Mouse (Mus musculus): Measurements from ENCODE around the gene Gm45021.

Gene Gm45021

GRCm38 (mm10) chr6:48627511-48627924, 38.1 kb downstream of the Gm45021 start:
- ChIA-PET POLR2A (interaction anchor here in 3 of 4 experiments (0.6 to 1.6 kb wide), 7 partner anchors 9 to 232 kb away, joined by 3 to 4 read pairs (median 3); partner anchors contain the start of gene Atp6v0e2 (in 1 of the 3)), CTCF (interaction anchor here in 2 of 4 experiments (0.6 to 1.4 kb wide), 4 partner anchors 18 to 557 kb away, joined by 3 to 5 read pairs (median 4); no protein-coding TSS in a partner anchor)

DNA sequence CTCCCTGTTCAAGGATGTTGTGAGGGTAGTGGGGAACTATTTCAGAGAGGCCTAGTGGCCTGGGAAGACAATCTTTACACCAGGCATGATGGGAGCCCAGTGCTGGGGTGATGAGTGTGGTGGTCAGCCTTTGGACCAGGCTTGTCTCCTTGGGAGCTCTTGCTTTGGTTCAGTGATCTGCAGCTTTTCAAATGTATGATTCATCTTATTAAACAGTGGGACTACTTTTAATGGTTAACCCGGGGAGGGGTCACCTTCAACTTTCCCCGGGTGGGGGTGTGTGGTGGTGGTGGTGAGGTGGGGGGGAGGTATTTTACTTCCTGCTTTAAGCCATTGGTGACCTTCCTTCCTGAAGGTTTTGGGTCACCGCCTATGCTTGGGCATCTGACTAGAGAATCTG, 39.0 kb downstream of the Gm45021 start:
- ChIA-PET POLR2A (interaction anchor here in 2 of 4 experiments (0.6 to 1.6 kb wide), 4 partner anchors 8 to 32 kb away, joined by 3 to 5 read pairs (median 3); no protein-coding TSS in a partner anchor), CTCF (no interaction called here)

- CTCF ChIA-PET, result interaction anchor here in 2 of 4 experiments (0.5 to 1.8 kb wide), 2 partner anchors 17 to 232 kb away, joined by 4 to 5 read pairs; no protein-coding TSS in a partner anchor
- POLR2A ChIA-PET, result interaction anchor here in 3 of 4 experiments (0.8 to 1.8 kb wide), 6 partner anchors 8 to 74 kb away, joined by 3 to 7 read pairs (median 4); partner anchors contain the start of genes Gimap8 (in 1 of the 3) and Lrrc61 (in 1 of the 3)
These were observed 39.6 kb downstream of the Gm45021 start for GRCm38 (mm10) chr6:48628808-48629660.

DNA sequence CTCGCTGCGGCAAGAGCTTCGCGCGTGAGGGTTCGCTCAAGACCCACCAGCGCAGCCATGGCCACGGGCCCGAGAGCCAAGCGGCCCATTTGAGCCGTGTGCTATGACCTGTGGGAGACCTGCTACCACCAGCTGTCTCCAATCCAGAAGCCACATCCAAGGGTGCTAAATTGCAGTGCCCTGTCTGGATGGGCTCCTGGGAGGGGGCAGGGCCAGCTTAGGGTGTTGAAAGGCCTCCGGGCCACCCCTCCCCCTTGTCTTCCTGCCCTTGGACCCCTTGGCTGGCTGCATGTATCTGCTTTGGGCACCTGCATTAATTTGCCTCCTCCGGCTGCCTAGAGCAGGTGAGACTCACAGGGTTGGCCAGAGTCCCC, 40.2 kb downstream of the Gm45021 start:
- ChIA-PET POLR2A (interaction anchor here in 1 of 4 experiments (1.0 to 1.8 kb wide), 3 partner anchors 9 to 75 kb away, joined by 3 to 6 read pairs (median 4); partner anchors contain the start of gene Lrrc61), CTCF (interaction anchor here in 2 of 4 experiments (0.5 to 1.8 kb wide), 2 partner anchors 16 to 231 kb away, joined by 4 to 5 read pairs; no protein-coding TSS in a partner anchor)

- CTCF ChIA-PET, result interaction anchor here in 1 of 4 experiments (1.8 kb wide), 1 partner anchor 15 kb away, joined by 5 read pairs; no protein-coding TSS in a partner anchor
- POLR2A ChIA-PET, result no interaction called here
These were observed 41.4 kb downstream of the Gm45021 start for GRCm38 (mm10) chr6:48630831-48631230.

GRCm38 (mm10) chr6:48635105-48635504, 45.7 kb downstream of the Gm45021 start:
- ChIA-PET POLR2A (interaction anchor here in 1 of 4 experiments (0.7 kb wide), 1 partner anchor 147 kb away, joined by 3 read pairs; no protein-coding TSS in a partner anchor), CTCF (interaction anchor here in 1 of 4 experiments (2.6 kb wide), 1 partner anchor 11 kb away, joined by 8 read pairs; no protein-coding TSS in a partner anchor)

- ChIA-PET CTCF (interaction anchor here in 2 of 4 experiments (2.5 to 2.6 kb wide), 2 partner anchors 9 to 10 kb away, joined by 8 to 16 read pairs; partner anchors contain the start of gene Gimap8 (in 1 of the 2)), POLR2A (no interaction called here)
These were observed 47.1 kb downstream of the Gm45021 start for GRCm38 (mm10) chr6:48636515-48636914.

GRCm38 (mm10) chr6:48637811-48638500, 48.5 kb downstream of the Gm45021 start:
- CTCF ChIA-PET, result interaction anchor here in 2 of 4 experiments (2.5 to 2.6 kb wide), 2 partner anchors 8 kb away, joined by 8 to 16 read pairs; partner anchors contain the start of gene Gimap8 (in 1 of the 2)
- POLR2A ChIA-PET, result interaction anchor here in 1 of 4 experiments (1.3 kb wide), 1 partner anchor 11 kb away, joined by 3 read pairs; the partner anchor contains the start of gene AI854703

DNA sequence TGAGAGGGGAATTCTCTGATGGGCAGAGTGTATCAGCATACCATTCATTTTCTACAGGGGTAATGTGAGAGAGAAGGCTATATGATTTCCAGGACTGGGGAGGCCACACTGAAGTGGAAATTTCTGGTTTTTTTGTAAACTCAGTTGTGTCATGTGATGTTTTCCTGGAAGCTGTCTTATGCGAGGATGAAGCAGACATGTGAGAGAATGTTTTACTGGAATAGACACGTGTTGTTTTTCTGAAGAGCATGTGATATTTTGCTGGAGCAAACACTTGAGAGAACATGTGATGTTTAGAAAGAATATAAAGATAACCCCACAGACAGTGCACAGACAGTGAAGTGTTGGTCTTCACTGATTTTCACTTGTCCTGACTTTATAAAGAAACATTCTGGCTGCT, 49.1 kb downstream of the Gm45021 start:
- POLR2A ChIA-PET, result interaction anchor here in 1 of 4 experiments (1.3 kb wide), 1 partner anchor 12 kb away, joined by 3 read pairs; the partner anchor contains the start of gene AI854703
- CTCF ChIA-PET, result no interaction called here

GRCm38 (mm10) chr6:48641391-48641790, 52.0 kb downstream of the Gm45021 start:
- CTCF ChIA-PET, result interaction anchor here in 1 of 4 experiments (1.2 kb wide), 1 partner anchor 314 kb away, joined by 3 read pairs; no protein-coding TSS in a partner anchor
- POLR2A ChIA-PET, result no interaction called here

DNA sequence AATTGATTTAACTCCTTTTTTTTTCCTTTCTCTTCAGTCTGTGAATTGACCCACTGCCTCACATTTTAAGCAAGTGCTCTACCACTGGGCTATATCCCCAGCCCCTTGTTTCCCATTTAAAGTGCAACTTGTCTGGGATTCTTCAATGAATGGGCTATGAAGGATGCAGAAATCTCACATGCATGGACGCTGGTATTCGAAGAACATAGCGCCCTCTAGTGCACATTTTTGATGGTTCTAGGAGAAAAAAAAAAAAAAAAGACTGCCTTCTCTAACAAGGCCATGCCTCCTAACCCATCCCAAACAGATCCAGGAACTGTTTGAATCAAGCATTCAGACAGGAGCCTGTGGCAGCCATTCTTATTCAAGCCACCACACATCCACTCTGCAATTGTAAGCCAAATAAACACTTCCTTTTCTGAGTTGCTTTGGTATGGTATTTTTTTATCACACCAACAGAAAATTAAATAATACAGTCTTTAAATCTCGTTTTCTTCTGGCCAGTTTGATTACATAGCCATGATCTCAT, 53.4 kb downstream of the Gm45021 start:
- ChIA-PET CTCF (interaction anchor here in 3 of 4 experiments (0.6 to 0.7 kb wide), 3 partner anchors 172 to 352 kb away, joined by 3 to 6 read pairs (median 3); no protein-coding TSS in a partner anchor), POLR2A (interaction anchor here in 2 of 4 experiments (0.8 to 1.4 kb wide), 2 partner anchors 101 to 115 kb away, joined by 3 to 6 read pairs; no protein-coding TSS in a partner anchor)

GRCm38 (mm10) chr6:48645660-48646308, 56.4 kb downstream of the Gm45021 start:
- POLR2A ChIA-PET, result interaction anchor here in 2 of 4 experiments (0.6 to 1.6 kb wide), 4 partner anchors 19 to 538 kb away, joined by 3 to 4 read pairs (median 3); partner anchors contain the start of gene AI854703 (in 1 of the 2)
- CTCF ChIA-PET, result interaction anchor here (0.6 to 3.4 kb wide), 71 partner anchors 9 to 1504 kb away, joined by 3 to 50 read pairs (median 4); partner anchors contain the start of genes Gimap3 (in 3 of the 4), Zfp775 (in 2 of the 4), Gimap5 (in 1 of the 4) and Tmem176a (in 1 of the 4)

- CTCF ChIA-PET, result interaction anchor here (0.6 to 3.4 kb wide), 64 partner anchors 9 to 1504 kb away, joined by 3 to 50 read pairs (median 4); partner anchors contain the start of genes Gimap3 (in 2 of the 4) and Gimap5 (in 1 of the 4)
- POLR2A ChIA-PET, result interaction anchor here in 1 of 4 experiments (0.6 to 1.6 kb wide), 4 partner anchors 124 to 563 kb away, joined by 3 to 4 read pairs (median 4); partner anchors contain the start of gene Gimap3
These were observed 56.9 kb downstream of the Gm45021 start for GRCm38 (mm10) chr6:48646309-48646690.

DNA sequence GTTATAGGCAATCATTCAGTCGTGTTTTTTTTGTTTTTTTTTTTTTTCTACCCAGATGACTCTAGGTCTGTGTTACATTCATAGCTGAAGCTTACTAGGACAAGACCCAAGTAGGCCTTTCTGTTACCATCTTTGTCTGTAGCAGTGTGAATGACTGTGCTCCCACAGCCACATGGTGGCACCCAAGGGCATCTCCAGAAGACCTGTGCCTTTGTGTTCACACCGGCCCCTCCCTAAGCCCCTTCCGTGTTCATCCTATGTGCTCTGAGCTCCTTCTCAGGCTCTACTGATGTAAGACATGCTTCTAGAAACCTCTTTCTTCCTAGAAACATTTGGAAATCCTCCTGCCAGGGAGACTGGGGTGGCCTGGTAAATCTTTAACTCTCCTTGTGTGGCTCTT, 57.6 kb downstream of the Gm45021 start, which contains the start of gene Gimap8:
Gimap8 (plus strand) TSS at position 240 of the 400 bp plus-strand sequence.
- ChIA-PET CTCF (interaction anchor here (0.6 to 3.4 kb wide), 39 partner anchors 9 to 1234 kb away, joined by 3 to 50 read pairs (median 4); partner anchors contain the start of genes Gimap3 (in 2 of the 4) and Atp6v0e2 (in 1 of the 4)), POLR2A (interaction anchor here in 2 of 4 experiments (0.6 to 1.3 kb wide), 5 partner anchors 18 to 622 kb away, joined by 3 to 7 read pairs (median 4); partner anchors contain the start of gene Gimap3 (in 1 of the 2))

DNA sequence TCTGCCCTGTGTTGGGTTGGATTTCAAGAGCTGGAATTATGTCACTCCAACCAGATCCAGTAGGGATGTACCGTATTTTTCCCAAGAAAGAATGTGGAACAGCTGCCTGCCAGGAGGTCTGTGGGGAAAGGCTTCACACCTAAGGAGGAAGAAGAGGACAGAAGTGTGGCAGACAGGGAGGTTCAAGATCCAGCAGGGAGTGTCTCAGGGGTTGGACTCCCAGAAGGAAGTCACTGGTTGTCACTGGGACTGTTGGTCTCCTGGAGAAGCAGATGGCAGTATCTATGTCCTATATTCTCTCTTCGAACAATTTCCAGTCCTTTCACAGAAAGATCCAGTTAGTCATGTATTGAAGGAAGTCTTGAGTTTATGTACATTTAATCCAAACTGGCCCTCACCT, 58.2 kb downstream of the Gm45021 start:
- POLR2A ChIA-PET, result interaction anchor here in 1 of 4 experiments (0.8 kb wide), 1 partner anchor 623 kb away, joined by 7 read pairs; no protein-coding TSS in a partner anchor
- CTCF ChIA-PET, result interaction anchor here (0.8 to 3.4 kb wide), 24 partner anchors 8 to 233 kb away, joined by 3 to 50 read pairs (median 4); partner anchors contain the start of genes Gimap3 (in 2 of the 4) and Atp6v0e2 (in 1 of the 4)

DNA sequence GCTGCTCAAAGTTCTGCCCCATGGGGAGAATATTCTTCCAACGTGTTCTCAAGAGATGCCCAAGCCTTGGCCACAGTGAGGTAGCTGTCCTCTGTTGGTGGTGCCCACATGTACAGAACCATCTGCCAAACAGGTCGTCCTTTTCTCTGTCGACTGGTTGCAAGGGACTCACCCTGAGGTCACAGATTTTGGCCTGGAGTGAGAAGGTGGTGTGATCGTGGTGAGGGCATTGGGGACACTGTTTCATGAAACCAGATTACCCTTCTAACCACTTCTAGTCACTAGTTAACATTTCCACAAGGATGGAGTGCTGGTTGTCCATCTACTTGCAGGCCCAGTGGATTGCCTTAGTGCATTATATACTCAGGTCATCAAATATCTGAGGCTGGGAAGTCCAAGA, 59.4 kb downstream of the Gm45021 start:
- ChIA-PET CTCF (no interaction called here), POLR2A (no interaction called here)

Data from embryonic stem cell, embryonic (primary cell).